Mouse (Mus musculus): ENCODE measurements around the gene Samd10. TPM values are rescaled to one million over a fixed set of nuclear protein-coding genes. Genes with fewer than 3 reads are reported as not detected.

Gene Samd10
- polyA plus RNA-seq, 1 experiment from 2014 or later, result 9.6 TPM

- Histone ChIP-seq H3K27ac (peak overlapping the region; percentile 97), H3K9me3 (replicated peaks) (no peaks in the 10 kb centered on the region), H3K4me2 (peak overlapping the region; percentile 90), H3K4me1 (replicated peaks) (peaks cover 39% of the 10 kb centered on the region), H3K36me3 (peaks cover 28% of the 10 kb centered on the region), H3K4me3 (peak overlapping the region; percentile 85), H3K27me3 (no peaks in the 10 kb centered on the region), H3K9ac (peak overlapping the region; percentile 91)
- under 1% methylated on average over 49 of the region's 49 CpGs for WGBS
- peak; percentile 82 for ATAC-seq (replicated peaks; ENCODE audit: insufficient number of reproducible peaks, insufficient read depth, low FRiP score, low read depth)
Observed at GRCm38 (mm10) chr2:181581402-181582120, 17.5 kb downstream of the Samd10 start.

DNA sequence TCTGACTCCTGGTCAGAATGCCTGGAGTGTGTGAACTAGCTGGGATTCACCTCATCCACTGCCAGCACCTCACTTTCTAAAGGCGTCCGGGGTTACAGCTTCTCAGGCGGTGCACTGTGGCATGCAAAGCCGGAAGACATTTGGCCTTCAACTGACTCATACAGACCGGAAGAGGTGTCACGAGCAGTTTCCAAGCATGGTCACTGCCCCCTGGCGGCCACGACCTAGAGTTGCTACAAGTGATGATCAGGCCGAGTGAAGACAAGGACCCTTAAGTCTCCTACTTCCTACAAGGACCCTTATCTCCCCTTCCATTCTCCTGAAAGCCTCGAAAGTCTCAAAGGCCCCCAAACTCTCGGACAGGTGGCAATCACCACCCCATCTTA is 18.0 kb downstream of the Samd10 start:
- H3K9ac ChIP-seq, result peak overlapping the region; percentile 91
- ATAC-seq (replicated peaks; ENCODE audit: insufficient number of reproducible peaks, insufficient read depth, low FRiP score, low read depth), result peak; percentile 78

GRCm38 (mm10) chr2:181580131-181580772 is 18.8 kb downstream of the Samd10 start:
- Histone ChIP-seq H3K9ac (peak overlapping the region; percentile 57), H3K36me3 (peaks cover 15% of the 10 kb centered on the region), H3K27me3 (no peaks in the 10 kb centered on the region), H3K4me1 (replicated peaks) (peaks cover 39% of the 10 kb centered on the region), H3K9me3 (replicated peaks) (no peaks in the 10 kb centered on the region), H3K27ac (peak overlapping the region; percentile 97), H3K4me3 (peak overlapping the region; percentile 85), H3K4me2 (peak overlapping the region; percentile 90)
- WGBS, result 74% methylated on average over 5 of the region's 5 CpGs
- no peak for ATAC-seq (replicated peaks; ENCODE audit: insufficient number of reproducible peaks, insufficient read depth, low FRiP score, low read depth)

More for the DNA sequence above, 18.0 kb downstream of the Samd10 start:
- Histone ChIP-seq H3K4me1 (replicated peaks) (peaks cover 39% of the 10 kb centered on the region), H3K36me3 (peaks cover 22% of the 10 kb centered on the region), H3K4me2 (peak overlapping the region; percentile 90), H3K27ac (peak overlapping the region; percentile 97), H3K27me3 (no peaks in the 10 kb centered on the region), H3K9me3 (replicated peaks) (no peaks in the 10 kb centered on the region), H3K4me3 (peak overlapping the region; percentile 85)
- under 1% methylated on average over 11 of the region's 11 CpGs for WGBS

DNA sequence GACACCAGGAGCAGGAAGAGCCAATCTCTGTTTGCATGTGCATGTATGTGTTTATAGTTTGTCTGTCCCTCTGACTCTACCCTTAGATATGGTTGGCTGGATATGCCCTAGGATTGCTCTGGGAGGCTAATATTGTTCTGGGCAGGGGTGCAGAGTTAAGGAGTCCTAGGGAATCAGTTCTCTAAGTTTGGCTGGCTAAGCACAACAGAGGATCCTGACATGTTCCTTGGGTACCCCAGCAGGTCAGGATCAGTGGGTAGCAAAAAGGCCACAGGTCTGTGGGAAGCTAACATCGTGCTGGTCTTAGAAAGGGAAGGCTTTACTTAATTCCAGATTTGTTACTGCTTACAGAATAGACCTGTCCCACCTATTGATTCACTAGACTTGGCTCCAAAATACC is 19.3 kb downstream of the Samd10 start:
- Histone ChIP-seq H3K36me3 (peaks cover 10% of the 10 kb centered on the region; the same call in 1 of the 2 replicates), H3K27me3 (no peaks in the 10 kb centered on the region), H3K4me3 (no peak overlapping the region), H3K9me3 (replicated peaks) (no peaks in the 10 kb centered on the region), H3K4me1 (replicated peaks) (peaks cover 39% of the 10 kb centered on the region), H3K27ac (0 out of 2 replicates have a peak overlapping the region, but pooled peaks have one; percentile 48), H3K9ac (no peak overlapping the region), H3K4me2 (0 out of 2 replicates have a peak overlapping the region, but pooled peaks have one; percentile 90)
- 94% methylated on average over 1 of the region's 1 CpGs for WGBS
- ATAC-seq (replicated peaks; ENCODE audit: insufficient number of reproducible peaks, insufficient read depth, low FRiP score, low read depth), result no peak

DNA sequence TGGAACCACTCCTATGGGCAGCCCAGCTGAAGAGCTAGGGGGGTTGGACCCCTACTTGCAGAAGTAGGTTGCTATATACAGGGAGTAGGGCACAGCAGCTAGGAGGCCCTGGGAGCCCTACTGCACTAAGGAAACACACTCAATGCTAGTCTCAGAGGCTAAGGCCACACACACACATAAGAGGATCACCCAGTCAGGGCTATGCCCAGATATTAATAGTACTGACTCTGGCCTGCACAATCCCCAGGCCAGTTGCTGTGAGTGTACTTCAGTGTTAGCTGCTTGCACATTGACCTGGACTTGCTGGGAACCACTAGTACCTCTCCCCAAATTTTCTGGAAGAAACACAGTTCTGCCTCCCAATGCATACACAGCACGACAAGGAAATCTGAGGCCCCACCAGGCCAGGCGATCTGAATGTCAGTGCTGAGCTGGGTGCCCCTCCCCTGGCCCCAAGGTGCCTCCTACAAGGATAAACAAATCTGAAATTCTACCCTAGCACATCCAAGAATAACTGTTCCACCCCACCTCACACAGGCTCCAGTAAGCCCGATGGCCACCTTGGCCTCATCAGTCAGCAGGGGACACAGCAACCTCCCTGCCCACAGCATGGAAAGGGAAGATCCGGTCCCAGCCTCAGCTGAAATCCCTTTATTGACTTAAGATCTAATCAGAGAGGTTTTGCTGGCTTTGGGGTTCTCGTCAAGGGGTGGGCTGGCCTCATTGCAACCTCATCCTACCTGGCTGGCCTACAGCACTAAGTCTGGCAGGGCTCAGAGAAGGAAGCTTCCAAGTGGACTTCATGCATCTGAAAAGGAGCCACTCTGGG is 20.0 kb downstream of the Samd10 start:
- Histone ChIP-seq H3K36me3 (peaks cover 6% of the 10 kb centered on the region; the same call in 1 of the 2 replicates), H3K9me3 (replicated peaks) (no peaks in the 10 kb centered on the region), H3K4me2 (no peak overlapping the region), H3K27ac (peak overlapping the region; percentile 48; the same call in 1 of the 2 replicates), H3K4me1 (replicated peaks) (peaks cover 39% of the 10 kb centered on the region), H3K9ac (peak overlapping the region; percentile 19; the same call in 1 of the 2 replicates), H3K4me3 (no peak overlapping the region), H3K27me3 (no peaks in the 10 kb centered on the region)
- WGBS, result 37% methylated on average over 5 of the region's 5 CpGs
- no peak for ATAC-seq (replicated peaks; ENCODE audit: insufficient number of reproducible peaks, insufficient read depth, low FRiP score, low read depth)

DNA sequence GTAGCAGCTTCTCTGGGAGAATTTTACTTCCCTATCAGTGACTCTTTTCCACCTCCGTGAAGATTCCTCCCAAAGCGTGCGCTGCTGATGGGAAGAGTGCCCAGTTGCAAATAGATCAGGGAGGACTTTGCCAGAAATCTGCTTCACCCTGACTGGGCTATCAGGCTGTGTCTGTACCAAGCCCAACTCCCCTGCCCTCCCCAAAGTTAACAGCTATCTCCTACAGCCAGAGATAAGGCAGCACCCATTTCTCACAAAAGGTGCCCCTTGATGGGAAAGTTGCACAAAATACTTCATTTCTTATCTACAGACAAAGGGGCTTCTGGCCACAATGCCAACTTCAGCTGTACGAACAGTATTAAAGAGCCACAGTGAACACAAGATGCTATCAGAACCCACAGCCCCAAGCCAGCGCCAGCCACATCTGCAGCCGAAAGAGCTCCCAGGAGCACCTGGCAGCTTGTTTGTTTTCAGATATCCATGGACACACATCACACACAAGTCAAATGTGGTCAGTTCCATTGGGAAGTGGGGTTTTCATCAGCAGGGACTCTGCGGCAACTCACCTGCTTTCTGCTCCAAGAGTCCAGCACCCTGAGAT is 20.9 kb downstream of the Samd10 start:
- H3K4me1 ChIP-seq (replicated peaks), result peaks cover 39% of the 10 kb centered on the region
- 0 out of 2 replicates have a peak overlapping the region, but pooled peaks have one; percentile 5 for H3K9ac ChIP-seq
- H3K27ac ChIP-seq, result no peak overlapping the region; the same call in 1 of the 2 replicates
- H3K27me3 ChIP-seq, result no peaks in the 10 kb centered on the region
- no peak overlapping the region for H3K4me3 ChIP-seq
- ATAC-seq (replicated peaks; ENCODE audit: insufficient number of reproducible peaks, insufficient read depth, low FRiP score, low read depth), result no peak
- peaks cover 9% of the 10 kb centered on the region for H3K36me3 ChIP-seq
- H3K4me2 ChIP-seq, result 0 out of 2 replicates have a peak overlapping the region, but pooled peaks have one; percentile 11
- H3K9me3 ChIP-seq (replicated peaks), result no peaks in the 10 kb centered on the region
- WGBS, result 37% methylated on average over 7 of the region's 7 CpGs

- Histone ChIP-seq H3K4me1 (replicated peaks) (peaks cover 37% of the 10 kb centered on the region), H3K4me3 (no peak overlapping the region), H3K27ac (no peak overlapping the region), H3K9ac (no peak overlapping the region), H3K4me2 (no peak overlapping the region), H3K27me3 (no peaks in the 10 kb centered on the region), H3K9me3 (replicated peaks) (no peaks in the 10 kb centered on the region), H3K36me3 (peaks cover 11% of the 10 kb centered on the region)
- no peak for ATAC-seq (replicated peaks; ENCODE audit: insufficient number of reproducible peaks, insufficient read depth, low FRiP score, low read depth)
- WGBS, result 64% methylated on average over 2 of the region's 2 CpGs
Observed at GRCm38 (mm10) chr2:181577126-181577525, 21.9 kb downstream of the Samd10 start.

- H3K4me3 ChIP-seq, result no peak overlapping the region
- no peak overlapping the region for H3K4me2 ChIP-seq
- H3K4me1 ChIP-seq (replicated peaks), result peaks cover 35% of the 10 kb centered on the region
- H3K27me3 ChIP-seq, result no peaks in the 10 kb centered on the region
- peaks cover 11% of the 10 kb centered on the region for H3K36me3 ChIP-seq
- no peaks in the 10 kb centered on the region for H3K9me3 ChIP-seq (replicated peaks)
- WGBS, result 72% methylated on average over 2 of the region's 2 CpGs
- no peak for ATAC-seq (replicated peaks; ENCODE audit: insufficient number of reproducible peaks, insufficient read depth, low FRiP score, low read depth)
- no peak overlapping the region for H3K9ac ChIP-seq
- no peak overlapping the region for H3K27ac ChIP-seq
Observed at GRCm38 (mm10) chr2:181576613-181577012, 22.4 kb downstream of the Samd10 start.

DNA sequence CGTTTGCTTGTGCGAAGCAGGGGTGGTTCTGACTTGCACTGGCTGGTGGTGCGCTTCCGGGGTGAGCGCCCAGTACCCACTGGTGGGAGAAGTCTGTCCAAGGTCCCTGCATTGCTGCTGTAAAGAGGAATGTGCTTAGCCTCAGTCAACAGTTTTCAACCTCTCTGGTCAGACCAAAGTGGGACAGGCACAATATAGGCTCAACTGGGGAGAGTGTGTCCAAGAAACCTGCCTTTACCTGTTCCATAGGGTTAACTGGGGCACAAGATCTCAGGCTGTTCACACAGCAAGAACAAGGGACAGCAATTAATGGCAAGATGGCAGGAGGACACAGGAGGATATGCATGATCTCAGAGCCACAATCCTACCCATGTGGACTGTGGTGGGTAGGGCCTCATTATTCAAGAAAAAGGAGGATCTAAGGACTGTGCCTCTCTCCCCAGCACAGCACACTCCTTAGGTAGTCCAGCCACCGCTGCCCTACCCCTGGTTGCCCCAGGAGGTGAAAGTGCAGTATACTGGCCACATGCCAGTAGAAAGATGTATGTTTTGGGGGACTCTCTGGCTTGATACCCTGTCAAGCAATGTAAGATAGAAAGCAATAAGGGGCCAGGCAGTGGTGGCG is 24.0 kb downstream of the Samd10 start:
- H3K9me3 ChIP-seq (replicated peaks), result no peaks in the 10 kb centered on the region
- H3K9ac ChIP-seq, result no peak overlapping the region
- no peak overlapping the region for H3K4me2 ChIP-seq
- no peak overlapping the region for H3K27ac ChIP-seq
- ATAC-seq (replicated peaks; ENCODE audit: insufficient number of reproducible peaks, insufficient read depth, low FRiP score, low read depth), result no peak
- WGBS, result 92% methylated on average over 7 of the region's 7 CpGs
- peaks cover 11% of the 10 kb centered on the region for H3K36me3 ChIP-seq
- peaks cover 31% of the 10 kb centered on the region for H3K4me1 ChIP-seq (replicated peaks)
- H3K27me3 ChIP-seq, result no peaks in the 10 kb centered on the region
- H3K4me3 ChIP-seq, result no peak overlapping the region

GRCm38 (mm10) chr2:181573961-181574360 is 25.1 kb downstream of the Samd10 start:
- 85% methylated on average over 9 of the region's 9 CpGs for WGBS
- Histone ChIP-seq H3K27ac (no peak overlapping the region), H3K27me3 (no peaks in the 10 kb centered on the region), H3K4me2 (no peak overlapping the region), H3K4me3 (no peak overlapping the region), H3K36me3 (peaks cover 11% of the 10 kb centered on the region), H3K9me3 (replicated peaks) (no peaks in the 10 kb centered on the region), H3K9ac (no peak overlapping the region), H3K4me1 (replicated peaks) (peaks cover 21% of the 10 kb centered on the region)
- ATAC-seq (replicated peaks; ENCODE audit: insufficient number of reproducible peaks, insufficient read depth, low FRiP score, low read depth), result no peak
